Mouse (Mus musculus) embryonic facial prominence, embryonic 10.5 days (tissue): ENCODE results near the gene Gab2. TPM values are rescaled to one million over a fixed set of nuclear protein-coding genes. Genes with fewer than 3 reads are reported as not detected.

ENCODE experiments used
- DNase-seq: peaks from one replicate; pipeline ENCODE4 v3.0.0-alpha.2; 2017; ENCODE audit warnings: low spot score
- H3K27ac ChIP-seq: fragments of 300-500 bp; sonication (generic); replicated peaks from 2 replicates; pipeline ENCODE4 v1.5.1; 2016; ENCODE audit warnings: mild to moderate bottlenecking
- H3K27me3 ChIP-seq: fragments of 300-500 bp; sonication (generic); replicated peaks from 2 replicates; pipeline ENCODE4 v1.6.1; 2016; ENCODE audit warnings: low read depth, mild to moderate bottlenecking; ENCODE audit not compliant: poor library complexity, severe bottlenecking
- H3K36me3 ChIP-seq: fragments of 300-500 bp; sonication (generic); replicated peaks from 2 replicates; pipeline ENCODE4 v1.6.1; 2016; ENCODE audit warnings: mild to moderate bottlenecking, moderate library complexity
- H3K4me1 ChIP-seq: fragments of 300-500 bp; sonication (generic); 2 replicates; pipeline ENCODE4 v1.6.1; 2016
- H3K4me3 ChIP-seq: fragments of 300-500 bp; sonication (generic); 2 replicates; pipeline ENCODE4 v1.5.1; 2016; ENCODE audit warnings: mild to moderate bottlenecking, moderate library complexity
- H3K9me3 ChIP-seq: fragments of 300-500 bp; sonication (generic); 2 replicates; pipeline ENCODE4 v1.6.1; 2016; ENCODE audit warnings: mild to moderate bottlenecking
- WGBS: fragments of 180-500 bp; shearing (Covaris S2); methylation state at CpG from one replicate; pipeline ENCODE4 v1.1.7; 2016; 5-methylcytosine and 5-hydroxymethylcytosine counted together
- polyA plus RNA-seq: library from polyadenylated mRNA; unstranded; fragments of >200 nt; fragmentation: Nextera tagmentation; extraction: Ambion mirVana; gene quantifications from 2 replicates; pipeline ENCODE4 v1.2.1, GENCODE M21; 2016

Gab2 gene
- polyA plus RNA-seq, 1 experiment from 2014 or later, result 7.0 TPM

DNA sequence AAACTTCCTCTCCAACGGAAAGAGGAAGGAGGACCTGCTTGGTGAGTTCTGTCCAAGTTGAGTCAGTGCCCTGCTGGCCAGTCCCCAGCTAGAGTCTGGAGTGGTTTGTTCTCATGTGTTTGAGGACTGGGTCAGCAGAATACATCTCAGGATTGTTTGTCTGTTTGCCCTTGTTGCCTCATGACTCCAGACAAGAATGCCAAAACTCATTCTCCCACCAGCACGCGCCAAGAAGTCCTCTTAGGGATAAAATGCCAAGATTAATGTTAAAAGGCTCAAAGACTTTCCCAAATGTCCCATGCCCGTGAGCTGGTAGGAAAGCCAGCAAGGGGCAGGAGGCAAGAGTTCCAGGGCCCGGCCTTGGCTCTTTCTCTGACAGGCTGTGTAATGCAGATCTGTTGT, 275.5 kb downstream of the Gab2 start:
- DNase-seq, result no peak
- WGBS, result 77% methylated on average over 5 of the region's 5 CpGs

DNA sequence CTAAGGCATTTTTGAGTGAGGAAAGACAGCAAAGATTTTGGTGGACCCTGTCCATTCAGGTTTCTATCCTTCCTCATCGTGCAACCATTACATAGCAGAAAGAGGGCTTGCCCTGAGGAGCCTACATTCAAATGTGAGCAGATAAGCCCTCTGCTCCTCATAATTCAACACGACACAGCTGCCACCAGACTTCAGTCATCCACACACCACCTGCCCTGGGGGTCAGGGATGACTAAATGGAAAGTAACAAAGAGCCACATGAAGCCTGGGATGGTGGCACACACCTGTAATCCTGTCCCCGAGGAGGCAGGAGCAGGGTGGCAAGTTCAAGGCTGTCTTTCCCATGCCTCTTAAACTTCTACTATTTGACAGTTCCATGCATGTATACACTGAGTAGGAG, 276.5 kb downstream of the Gab2 start:
- H3K4me1 ChIP-seq, result 0 out of 2 replicates have a peak, but pooled peaks cover 4% of the 10 kb centered on the region
- H3K36me3 ChIP-seq, result no peaks in the 10 kb centered on the region
- no peaks in the 10 kb centered on the region for H3K9me3 ChIP-seq
- no peak for DNase-seq
- WGBS, result 71% methylated on average over 3 of the region's 3 CpGs
- no peak overlapping the region for H3K27ac ChIP-seq
- no peak overlapping the region for H3K4me3 ChIP-seq
- H3K27me3 ChIP-seq, result no peaks in the 10 kb centered on the region

More for the DNA sequence above, 275.5 kb downstream of the Gab2 start:
- Histone ChIP-seq H3K4me1 (0 out of 2 replicates have a peak, but pooled peaks cover 4% of the 10 kb centered on the region), H3K9me3 (no peaks in the 10 kb centered on the region), H3K27ac (no peak overlapping the region), H3K4me3 (no peak overlapping the region), H3K36me3 (no peaks in the 10 kb centered on the region), H3K27me3 (no peaks in the 10 kb centered on the region)

DNA sequence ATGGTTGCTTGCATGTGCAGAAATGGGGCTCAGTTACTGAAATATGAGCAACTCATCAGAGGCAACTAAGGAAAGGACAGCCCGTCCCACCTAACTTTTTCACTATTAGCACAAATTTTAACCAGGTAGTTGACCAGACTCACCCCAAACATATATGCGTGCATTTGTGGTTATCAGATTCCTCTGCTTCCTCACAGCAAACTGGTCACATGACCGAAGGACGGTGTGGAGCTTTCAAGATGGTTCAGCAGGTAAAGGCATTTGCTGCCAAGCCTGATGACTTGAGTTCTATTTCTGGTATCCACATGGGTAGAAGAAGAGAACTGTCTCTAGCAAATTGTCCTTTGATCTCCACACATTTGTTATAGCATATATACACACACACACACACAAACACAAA, 277.0 kb downstream of the Gab2 start:
- H3K27me3 ChIP-seq, result no peaks in the 10 kb centered on the region
- DNase-seq, result no peak
- H3K36me3 ChIP-seq, result no peaks in the 10 kb centered on the region
- H3K27ac ChIP-seq, result no peak overlapping the region
- no peaks in the 10 kb centered on the region for H3K9me3 ChIP-seq
- 87% methylated on average over 4 of the region's 4 CpGs for WGBS
- no peak overlapping the region for H3K4me3 ChIP-seq
- H3K4me1 ChIP-seq, result 0 out of 2 replicates have a peak, but pooled peaks cover 4% of the 10 kb centered on the region

Other genes starting within 250 kb of the Gab2 start
- 26.3 and 26.5 TPM in 2 replicates for gene Nars2, start 130.1 kb upstream of the Gab2 start, polyA plus RNA-seq